Mouse (Mus musculus): ENCODE data around the gene Sec14l1. TPM values are rescaled to one million over a fixed set of nuclear protein-coding genes. Genes with fewer than 3 reads are reported as not detected.

Sec14l1 gene
- polyA plus RNA-seq, 1 experiment from 2014 or later = 52.6 TPM

- Histone ChIP-seq H3K4me2 (peak overlapping the region; percentile 54), H3K9ac (replicated peaks) (0 out of 2 replicates have a peak overlapping the region, but pooled peaks have one; percentile 18), H3K27me3 (no peaks in the 10 kb centered on the region), H3K36me3 (no peaks in the 10 kb centered on the region), H3K27ac (peak overlapping the region; percentile 91), H3K4me1 (replicated peaks) (peaks cover 27% of the 10 kb centered on the region), H3K4me3 (replicated peaks) (peak overlapping the region; percentile 29), H3K9me3 (peaks cover 8% of the 10 kb centered on the region)
- 37% methylated on average over 15 of the region's 15 CpGs for WGBS
- no peak; the same call in 1 of the 2 replicates for ATAC-seq (ENCODE audit: insufficient number of reproducible peaks, insufficient read depth, low FRiP score, low TSS enrichment, low read depth)
Measured at GRCm38 (mm10) chr11:117174924-117175323, 60.0 kb downstream of the Sec14l1 start.

DNA sequence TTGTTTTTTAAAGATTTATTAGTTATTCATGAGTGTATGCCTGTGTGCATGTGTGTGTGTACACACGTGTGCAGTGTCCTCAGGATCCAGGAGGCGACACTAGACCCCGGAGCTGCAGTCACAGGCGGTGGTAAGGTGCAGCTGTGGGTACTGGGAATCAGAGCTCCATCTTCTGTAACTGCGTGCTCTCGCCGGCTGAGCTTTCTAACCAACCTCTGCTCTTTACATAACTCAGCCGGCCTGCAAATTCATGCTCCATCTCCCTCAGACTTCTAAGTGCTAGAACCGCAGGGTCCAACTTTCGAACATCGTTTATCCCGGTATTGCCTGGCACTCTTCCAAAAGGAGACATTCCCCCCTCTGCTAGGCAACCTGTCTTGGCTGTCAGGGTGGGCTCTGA, 60.5 kb downstream of the Sec14l1 start:
- WGBS = 83% methylated on average over 12 of the region's 12 CpGs
- peaks cover 27% of the 10 kb centered on the region for H3K4me1 ChIP-seq (replicated peaks)
- H3K27me3 ChIP-seq = no peaks in the 10 kb centered on the region
- H3K4me2 ChIP-seq = peak overlapping the region; percentile 54; the same call in 1 of the 2 replicates
- peak overlapping the region; percentile 91 for H3K27ac ChIP-seq
- peaks cover 13% of the 10 kb centered on the region for H3K9me3 ChIP-seq
- no peak overlapping the region for H3K9ac ChIP-seq (replicated peaks)
- no peak overlapping the region for H3K4me3 ChIP-seq (replicated peaks)
- H3K36me3 ChIP-seq = no peaks in the 10 kb centered on the region
- no peak for ATAC-seq (ENCODE audit: insufficient number of reproducible peaks, insufficient read depth, low FRiP score, low TSS enrichment, low read depth)

GRCm38 (mm10) chr11:117176304-117176703, 61.3 kb downstream of the Sec14l1 start:
- Histone ChIP-seq H3K27me3 (no peaks in the 10 kb centered on the region), H3K36me3 (no peaks in the 10 kb centered on the region), H3K9me3 (peaks cover 11% of the 10 kb centered on the region), H3K4me2 (no peak overlapping the region), H3K4me1 (replicated peaks) (peaks cover 27% of the 10 kb centered on the region), H3K4me3 (replicated peaks) (no peak overlapping the region), H3K27ac (peak overlapping the region; percentile 91; the same call in 1 of the 2 replicates), H3K9ac (replicated peaks) (no peak overlapping the region)
- ATAC-seq (ENCODE audit: insufficient number of reproducible peaks, insufficient read depth, low FRiP score, low TSS enrichment, low read depth) = no peak
- WGBS = 33% methylated on average over 5 of the region's 5 CpGs

GRCm38 (mm10) chr11:117176900-117177299, 61.9 kb downstream of the Sec14l1 start:
- no peaks in the 10 kb centered on the region for H3K27me3 ChIP-seq
- H3K9me3 ChIP-seq = peaks cover 16% of the 10 kb centered on the region
- WGBS = 86% methylated on average over 5 of the region's 5 CpGs
- no peak overlapping the region for H3K4me3 ChIP-seq (replicated peaks)
- peaks cover 27% of the 10 kb centered on the region for H3K4me1 ChIP-seq (replicated peaks)
- no peaks in the 10 kb centered on the region for H3K36me3 ChIP-seq
- no peak overlapping the region for H3K9ac ChIP-seq (replicated peaks)
- no peak overlapping the region for H3K4me2 ChIP-seq
- no peak overlapping the region for H3K27ac ChIP-seq
- no peak for ATAC-seq (ENCODE audit: insufficient number of reproducible peaks, insufficient read depth, low FRiP score, low TSS enrichment, low read depth)

GRCm38 (mm10) chr11:117177303-117177979, 62.5 kb downstream of the Sec14l1 start:
- H3K9me3 ChIP-seq = peaks cover 21% of the 10 kb centered on the region
- no peak overlapping the region for H3K9ac ChIP-seq (replicated peaks)
- peak; percentile 64; the same call in 1 of the 2 replicates for ATAC-seq (ENCODE audit: insufficient number of reproducible peaks, insufficient read depth, low FRiP score, low TSS enrichment, low read depth)
- H3K4me1 ChIP-seq (replicated peaks) = peaks cover 27% of the 10 kb centered on the region
- H3K36me3 ChIP-seq = no peaks in the 10 kb centered on the region
- H3K27ac ChIP-seq = no peak overlapping the region
- H3K4me2 ChIP-seq = no peak overlapping the region
- H3K27me3 ChIP-seq = no peaks in the 10 kb centered on the region
- WGBS = 52% methylated on average over 9 of the region's 11 CpGs
- no peak overlapping the region for H3K4me3 ChIP-seq (replicated peaks)

GRCm38 (mm10) chr11:117179902-117180301, 64.9 kb downstream of the Sec14l1 start:
- H3K27ac ChIP-seq = no peak overlapping the region
- no peak overlapping the region for H3K4me2 ChIP-seq
- H3K4me1 ChIP-seq (replicated peaks) = peaks cover 19% of the 10 kb centered on the region
- H3K4me3 ChIP-seq (replicated peaks) = no peak overlapping the region
- H3K27me3 ChIP-seq = no peaks in the 10 kb centered on the region
- no peaks in the 10 kb centered on the region for H3K36me3 ChIP-seq
- ATAC-seq (ENCODE audit: insufficient number of reproducible peaks, insufficient read depth, low FRiP score, low TSS enrichment, low read depth) = no peak
- 81% methylated on average over 5 of the region's 5 CpGs for WGBS
- no peak overlapping the region for H3K9ac ChIP-seq (replicated peaks)
- H3K9me3 ChIP-seq = peaks cover 21% of the 10 kb centered on the region

- H3K27ac ChIP-seq = no peak overlapping the region
- H3K9ac ChIP-seq (replicated peaks) = no peak overlapping the region
- peaks cover 11% of the 10 kb centered on the region for H3K4me1 ChIP-seq (replicated peaks)
- ATAC-seq (ENCODE audit: insufficient number of reproducible peaks, insufficient read depth, low FRiP score, low TSS enrichment, low read depth) = no peak
- H3K27me3 ChIP-seq = no peaks in the 10 kb centered on the region
- H3K36me3 ChIP-seq = no peaks in the 10 kb centered on the region
- no peak overlapping the region for H3K4me2 ChIP-seq
- H3K9me3 ChIP-seq = peaks cover 21% of the 10 kb centered on the region
- WGBS = 80% methylated on average over 3 of the region's 3 CpGs
- no peak overlapping the region for H3K4me3 ChIP-seq (replicated peaks)
Measured at GRCm38 (mm10) chr11:117182808-117183207, 67.8 kb downstream of the Sec14l1 start.

DNA sequence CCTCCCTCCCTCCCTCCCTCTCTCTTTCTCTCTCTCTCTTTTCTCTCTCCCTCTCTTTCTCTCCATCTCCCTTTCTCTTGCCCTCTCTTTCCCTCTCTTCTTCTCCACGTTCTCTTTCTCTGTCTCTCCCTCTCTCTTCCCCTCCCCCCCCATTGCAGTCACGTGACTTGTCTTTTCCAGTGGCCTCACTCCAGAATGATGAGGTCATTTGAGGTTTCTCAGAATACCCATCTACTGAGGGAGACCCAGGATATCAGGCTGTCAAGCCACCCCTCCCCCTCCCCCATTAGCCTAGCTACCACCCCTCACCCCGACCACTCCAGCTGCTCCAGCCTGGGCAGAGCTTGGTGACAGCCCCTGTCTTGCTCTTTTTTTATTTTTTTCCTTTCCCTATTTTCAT, 68.3 kb downstream of the Sec14l1 start:
- H3K27ac ChIP-seq = no peak overlapping the region
- H3K9me3 ChIP-seq = peaks cover 21% of the 10 kb centered on the region
- no peak overlapping the region for H3K4me3 ChIP-seq (replicated peaks)
- H3K9ac ChIP-seq (replicated peaks) = no peak overlapping the region
- 86% methylated on average over 2 of the region's 3 CpGs for WGBS
- no peaks in the 10 kb centered on the region for H3K36me3 ChIP-seq
- no peak for ATAC-seq (ENCODE audit: insufficient number of reproducible peaks, insufficient read depth, low FRiP score, low TSS enrichment, low read depth)
- H3K4me2 ChIP-seq = no peak overlapping the region
- peaks cover 11% of the 10 kb centered on the region for H3K4me1 ChIP-seq (replicated peaks)
- no peaks in the 10 kb centered on the region for H3K27me3 ChIP-seq

DNA sequence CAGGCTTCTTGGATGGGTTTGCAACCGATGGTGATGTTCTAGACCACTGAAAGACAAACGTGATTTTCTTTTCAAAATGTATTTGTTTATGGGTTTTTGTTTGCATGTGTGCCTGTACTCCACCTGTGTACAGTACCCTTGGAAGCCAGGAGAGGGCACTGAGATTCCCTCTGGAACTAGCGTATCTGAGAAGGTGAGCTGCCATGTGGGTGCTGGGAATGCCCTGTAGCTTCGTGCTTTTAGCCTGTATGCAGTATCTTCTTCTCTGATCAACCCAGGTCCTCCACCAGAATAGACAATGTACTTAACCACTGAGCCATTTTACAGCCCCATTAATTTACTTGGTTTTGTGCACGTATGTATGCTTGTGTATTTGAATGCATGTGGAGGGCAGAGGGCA, 68.9 kb downstream of the Sec14l1 start:
- no peaks in the 10 kb centered on the region for H3K36me3 ChIP-seq
- peaks cover 11% of the 10 kb centered on the region for H3K4me1 ChIP-seq (replicated peaks)
- no peak overlapping the region for H3K4me3 ChIP-seq (replicated peaks)
- no peak overlapping the region for H3K27ac ChIP-seq
- no peaks in the 10 kb centered on the region for H3K27me3 ChIP-seq
- peaks cover 21% of the 10 kb centered on the region for H3K9me3 ChIP-seq
- WGBS = 83% methylated on average over 5 of the region's 5 CpGs
- H3K4me2 ChIP-seq = no peak overlapping the region
- H3K9ac ChIP-seq (replicated peaks) = no peak overlapping the region
- no peak for ATAC-seq (ENCODE audit: insufficient number of reproducible peaks, insufficient read depth, low FRiP score, low TSS enrichment, low read depth)

GRCm38 (mm10) chr11:117185076-117185933, 70.3 kb downstream of the Sec14l1 start:
- H3K4me1 ChIP-seq (replicated peaks) = peaks cover 11% of the 10 kb centered on the region
- peak overlapping the region; percentile 85 for H3K27ac ChIP-seq
- H3K9me3 ChIP-seq = peaks cover 15% of the 10 kb centered on the region
- H3K36me3 ChIP-seq = no peaks in the 10 kb centered on the region
- no peak overlapping the region for H3K9ac ChIP-seq (replicated peaks)
- H3K27me3 ChIP-seq = no peaks in the 10 kb centered on the region
- ATAC-seq (ENCODE audit: insufficient number of reproducible peaks, insufficient read depth, low FRiP score, low TSS enrichment, low read depth) = peak; percentile 65; the same call in 1 of the 2 replicates
- H3K4me2 ChIP-seq = peak overlapping the region; percentile 30; the same call in 1 of the 2 replicates
- no peak overlapping the region for H3K4me3 ChIP-seq (replicated peaks)
- 30% methylated on average over 21 of the region's 21 CpGs for WGBS

- Histone ChIP-seq H3K27ac (no peak overlapping the region), H3K9ac (replicated peaks) (no peak overlapping the region), H3K4me3 (replicated peaks) (no peak overlapping the region), H3K36me3 (no peaks in the 10 kb centered on the region), H3K4me2 (no peak overlapping the region), H3K27me3 (no peaks in the 10 kb centered on the region; the same call in 1 of the 2 replicates), H3K9me3 (no peaks in the 10 kb centered on the region), H3K4me1 (replicated peaks) (no peaks in the 10 kb centered on the region; the same call in 1 of the 2 replicates)
- 63% methylated on average over 5 of the region's 5 CpGs for WGBS
- ATAC-seq (ENCODE audit: insufficient number of reproducible peaks, insufficient read depth, low FRiP score, low TSS enrichment, low read depth) = no peak
Measured at GRCm38 (mm10) chr11:117191524-117191923, 76.6 kb downstream of the Sec14l1 start.

Data from limb, embryonic 12.5 days (tissue).